Mouse (Mus musculus): Measurements from ENCODE around the gene Lrrc26. TPM values are rescaled to one million over a fixed set of nuclear protein-coding genes. Genes with fewer than 3 reads are reported as not detected.
A peak's percentile ranks its signal among the peaks of the same experiment; 100 is the strongest.

Gene Lrrc26
- 0.28 and 0.77 TPM in 2 replicates for polyA plus RNA-seq (2012; rRNA removed)

DNA sequence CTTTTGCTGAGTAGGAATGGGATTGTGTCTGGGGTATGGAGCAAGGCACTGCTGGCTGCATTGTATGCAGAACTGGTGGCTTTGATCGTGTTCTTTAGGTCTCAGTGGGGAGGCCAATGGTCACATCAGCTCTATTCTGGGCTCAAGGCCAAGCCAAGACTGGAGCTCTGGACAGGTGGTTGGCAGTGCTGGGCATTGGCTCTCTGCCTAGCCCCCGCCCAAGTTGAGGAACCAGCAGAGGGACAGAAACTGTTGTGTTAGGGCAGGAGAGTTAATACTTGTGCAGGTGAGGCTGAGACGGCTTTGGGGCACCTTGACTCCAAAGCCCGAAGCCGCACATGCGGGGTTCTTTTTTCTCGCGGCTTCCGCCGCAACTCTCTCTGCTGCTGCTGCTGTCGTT lies at the start of gene Lrrc26:
Gene Lrrc26, plus strand, starts transcription at position 265 of the 400 bp plus-strand sequence.
- Histone ChIP-seq H3K4me3 (ENCODE audit: extremely low read depth, insufficient read depth, insufficient read length) (no peak within 1 kb of the TSS), H3K36me3 (ENCODE audit: control insufficient read depth, insufficient read depth, low read length) (peaks cover 8% of the 10 kb centered on the region), H3K27ac (ENCODE audit: insufficient read depth, low read length) (no peak within 1 kb of the TSS), H3K4me1 (ENCODE audit: control insufficient read depth, insufficient read depth, insufficient read length) (0 out of 2 replicates have a peak, but pooled peaks cover 3% of the 10 kb centered on the region), H3K27me3 (ENCODE audit: control insufficient read depth, insufficient read depth, low read length) (peaks cover 9% of the 10 kb centered on the region)
- 4% methylated on average over 11 of the region's 11 CpGs for WGBS
- no peak for DNase-seq (ENCODE audit: low read depth in 1 of 2, low spot score in 2 of 2)
- TF ChIP-seq POLR2A (IDR thresholded peaks at IDR 0.05; ENCODE audit: low read depth, low read length) (no peak), CTCF (IDR thresholded peaks at IDR 0.05; ENCODE audit: extremely low read depth, insufficient read depth, insufficient read length, insufficient replicate concordance) (no peak)

GRCm38 (mm10) chr2:25240310-25240709 lies 49.4 kb upstream of the Lrrc26 start:
- no peak overlapping the region for H3K27ac ChIP-seq (ENCODE audit: insufficient read depth, low read length)
- TF ChIP-seq POLR2A (IDR thresholded peaks at IDR 0.05; ENCODE audit: low read depth, low read length) (no peak), CTCF (IDR thresholded peaks at IDR 0.05; ENCODE audit: extremely low read depth, insufficient read depth, insufficient read length, insufficient replicate concordance) (no peak)
- H3K4me1 ChIP-seq (ENCODE audit: control insufficient read depth, insufficient read depth, insufficient read length): peaks cover 9% of the 10 kb centered on the region
- DNase-seq (ENCODE audit: low read depth in 1 of 2, low spot score in 2 of 2): no peak
- no peak overlapping the region for H3K4me3 ChIP-seq (ENCODE audit: extremely low read depth, insufficient read depth, insufficient read length)
- H3K27me3 ChIP-seq (ENCODE audit: control insufficient read depth, insufficient read depth, low read length): peaks cover 11% of the 10 kb centered on the region
- no peaks in the 10 kb centered on the region for H3K36me3 ChIP-seq (ENCODE audit: control insufficient read depth, insufficient read depth, low read length)
- 71% methylated on average over 8 of the region's 8 CpGs for WGBS

- peak overlapping the region; percentile 53; the same call in 1 of the 2 replicates for H3K4me3 ChIP-seq (ENCODE audit: extremely low read depth, insufficient read depth, insufficient read length)
- 3% methylated on average over 29 of the region's 29 CpGs for WGBS
- TF ChIP-seq CTCF (IDR thresholded peaks at IDR 0.05; ENCODE audit: extremely low read depth, insufficient read depth, insufficient read length, insufficient replicate concordance) (no peak), POLR2A (IDR thresholded peaks at IDR 0.05; ENCODE audit: low read depth, low read length) (no peak)
- no peak for DNase-seq (ENCODE audit: low read depth in 1 of 2, low spot score in 2 of 2)
- H3K4me1 ChIP-seq (ENCODE audit: control insufficient read depth, insufficient read depth, insufficient read length): peaks cover 9% of the 10 kb centered on the region
- H3K36me3 ChIP-seq (ENCODE audit: control insufficient read depth, insufficient read depth, low read length): no peaks in the 10 kb centered on the region
- H3K27ac ChIP-seq (ENCODE audit: insufficient read depth, low read length): no peak overlapping the region
- H3K27me3 ChIP-seq (ENCODE audit: control insufficient read depth, insufficient read depth, low read length): peaks cover 11% of the 10 kb centered on the region
Observed at GRCm38 (mm10) chr2:25240723-25241437, 48.8 kb upstream of the Lrrc26 start.

- H3K36me3 ChIP-seq (ENCODE audit: control insufficient read depth, insufficient read depth, low read length): no peaks in the 10 kb centered on the region
- no peak for TF ChIP-seq CTCF (IDR thresholded peaks at IDR 0.05; ENCODE audit: extremely low read depth, insufficient read depth, insufficient read length, insufficient replicate concordance)
- no peak for TF ChIP-seq POLR2A (IDR thresholded peaks at IDR 0.05; ENCODE audit: low read depth, low read length)
- H3K4me3 ChIP-seq (ENCODE audit: extremely low read depth, insufficient read depth, insufficient read length): no peak overlapping the region
- H3K27ac ChIP-seq (ENCODE audit: insufficient read depth, low read length): no peak overlapping the region
- DNase-seq (ENCODE audit: low read depth in 1 of 2, low spot score in 2 of 2): no peak
- peaks cover 11% of the 10 kb centered on the region for H3K27me3 ChIP-seq (ENCODE audit: control insufficient read depth, insufficient read depth, low read length)
- 13% methylated on average over 6 of the region's 6 CpGs for WGBS
- H3K4me1 ChIP-seq (ENCODE audit: control insufficient read depth, insufficient read depth, insufficient read length): peaks cover 9% of the 10 kb centered on the region
Observed at GRCm38 (mm10) chr2:25241438-25241775, 48.3 kb upstream of the Lrrc26 start.

DNA sequence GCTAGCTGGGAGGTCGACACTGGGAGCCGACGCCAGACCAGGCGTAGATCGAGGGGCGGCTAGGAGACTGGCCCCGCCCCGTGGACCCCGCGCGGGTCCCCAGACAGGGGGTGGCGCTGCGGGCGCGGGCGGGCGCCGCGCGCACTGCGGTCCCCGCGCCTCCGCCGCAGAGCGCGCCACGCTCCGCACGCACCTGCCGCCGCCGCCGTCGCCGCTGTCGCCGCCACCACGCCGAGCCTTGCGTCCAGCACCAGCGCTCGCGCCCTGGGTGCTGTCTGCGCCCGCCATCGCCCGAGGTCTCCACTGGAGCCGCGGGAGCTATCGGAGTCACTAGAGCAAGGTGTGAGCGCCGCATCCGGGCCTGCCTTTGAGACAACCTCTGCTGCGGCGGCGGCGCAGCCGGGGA lies 47.6 kb upstream of the Lrrc26 start, which contains the start of the genes Rnf208 and Cysrt1:
Gene Rnf208, plus strand, starts transcription at position 155 of the 406 bp plus-strand sequence.
Gene Cysrt1, minus strand, starts transcription at position 352 of the 406 bp plus-strand sequence.
- 2% methylated on average over 50 of the region's 59 CpGs for WGBS
- Histone ChIP-seq H3K4me1 (ENCODE audit: control insufficient read depth, insufficient read depth, insufficient read length) (peaks cover 9% of the 10 kb centered on the region), H3K36me3 (ENCODE audit: control insufficient read depth, insufficient read depth, low read length) (no peaks in the 10 kb centered on the region; the same call in 1 of the 2 replicates), H3K27me3 (ENCODE audit: control insufficient read depth, insufficient read depth, low read length) (peaks cover 11% of the 10 kb centered on the region), H3K27ac (ENCODE audit: insufficient read depth, low read length) (no peak within 1 kb of the TSS), H3K4me3 (ENCODE audit: extremely low read depth, insufficient read depth, insufficient read length) (peak within 1 kb of the TSS; percentile 40; the same call in 1 of the 2 replicates)
- TF ChIP-seq POLR2A (IDR thresholded peaks at IDR 0.05; ENCODE audit: low read depth, low read length) (no peak), CTCF (IDR thresholded peaks at IDR 0.05; ENCODE audit: extremely low read depth, insufficient read depth, insufficient read length, insufficient replicate concordance) (no peak)
- DNase-seq (ENCODE audit: low read depth in 1 of 2, low spot score in 2 of 2): no peak

DNA sequence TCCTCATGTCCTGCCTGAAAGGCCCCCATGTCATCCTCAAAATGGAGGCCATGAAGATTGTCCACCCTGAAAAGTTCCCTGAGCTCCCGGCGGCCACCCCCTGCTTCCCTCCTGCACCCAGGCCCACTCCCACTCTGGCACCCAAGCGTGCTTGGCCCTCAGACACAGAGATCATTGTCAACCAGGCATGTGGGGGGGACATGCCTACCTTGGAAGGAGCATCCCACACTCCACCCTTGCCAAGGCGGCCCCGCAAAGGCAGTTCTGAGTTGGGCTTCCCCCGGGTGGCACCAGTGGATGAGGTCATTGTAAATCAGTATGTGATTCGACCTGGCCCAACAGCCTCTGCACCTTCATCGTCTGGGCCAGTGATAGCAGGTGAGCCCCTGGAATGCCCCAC lies 46.4 kb upstream of the Lrrc26 start:
- Histone ChIP-seq H3K4me1 (ENCODE audit: control insufficient read depth, insufficient read depth, insufficient read length) (peaks cover 9% of the 10 kb centered on the region), H3K27ac (ENCODE audit: insufficient read depth, low read length) (no peak overlapping the region), H3K4me3 (ENCODE audit: extremely low read depth, insufficient read depth, insufficient read length) (no peak overlapping the region), H3K36me3 (ENCODE audit: control insufficient read depth, insufficient read depth, low read length) (peaks cover 8% of the 10 kb centered on the region; the same call in 1 of the 2 replicates), H3K27me3 (ENCODE audit: control insufficient read depth, insufficient read depth, low read length) (peaks cover 11% of the 10 kb centered on the region)
- TF ChIP-seq POLR2A (IDR thresholded peaks at IDR 0.05; ENCODE audit: low read depth, low read length): no peak
- 87% methylated on average over 8 of the region's 8 CpGs for whole genome bisulfite sequencing
- DNase-seq (ENCODE audit: low read depth in 1 of 2, low spot score in 2 of 2): no peak

DNA sequence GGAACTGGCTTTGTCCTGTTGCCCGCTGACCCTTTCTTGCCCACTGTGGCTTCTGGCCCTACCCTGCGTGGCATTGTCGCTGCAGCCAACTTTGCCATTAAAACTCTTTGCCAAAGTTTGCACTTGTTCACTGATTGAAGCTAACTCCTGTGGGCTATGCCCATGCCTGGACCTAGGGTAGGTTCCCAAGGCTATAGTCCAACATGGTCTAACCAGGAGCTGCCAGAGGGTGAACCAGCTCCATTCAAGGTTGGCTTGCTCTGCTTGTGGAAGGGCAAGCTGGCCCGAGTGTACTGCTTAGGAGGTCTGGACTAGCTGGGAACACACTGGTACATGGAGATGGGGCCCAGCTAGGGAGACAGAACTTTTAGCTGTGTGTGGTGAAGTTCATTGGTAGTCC lies 45.6 kb upstream of the Lrrc26 start:
- Histone ChIP-seq H3K27me3 (ENCODE audit: control insufficient read depth, insufficient read depth, low read length) (peaks cover 11% of the 10 kb centered on the region), H3K4me1 (ENCODE audit: control insufficient read depth, insufficient read depth, insufficient read length) (peaks cover 9% of the 10 kb centered on the region), H3K4me3 (ENCODE audit: extremely low read depth, insufficient read depth, insufficient read length) (no peak overlapping the region), H3K27ac (ENCODE audit: insufficient read depth, low read length) (no peak overlapping the region), H3K36me3 (ENCODE audit: control insufficient read depth, insufficient read depth, low read length) (peaks cover 14% of the 10 kb centered on the region)
- WGBS: 83% methylated on average over 4 of the region's 4 CpGs
- no peak for DNase-seq (ENCODE audit: low read depth in 1 of 2, low spot score in 2 of 2)
- no peak for TF ChIP-seq CTCF (IDR thresholded peaks at IDR 0.05; ENCODE audit: extremely low read depth, insufficient read depth, insufficient read length, insufficient replicate concordance)
- TF ChIP-seq POLR2A (IDR thresholded peaks at IDR 0.05; ENCODE audit: low read depth, low read length): no peak
